Mouse (Mus musculus): Measurements from ENCODE around the gene Ezh1.

GRCm38 (mm10) chr11:101225331-101226064 lies 765 bp downstream of the Ezh1 start:
- TF ChIP-seq GATA1 (IDR thresholded peaks at IDR 0.05; ENCODE audit: borderline replicate concordance, low read length) (no peak), CTCF (IDR thresholded peaks at IDR 0.05; ENCODE audit: low read depth, low read length) (no peak)

All from G1E (cell line).